Mouse (Mus musculus) cerebellum, adult 2 months (tissue): Measurements from ENCODE around the gene Cacna2d4.

Experiments used
- CTCF ChIP-seq: fragments of 200-500 bp; IDR thresholded peaks from 2 replicates; pipeline ENCODE4 v1.5.1; 2011; ENCODE audit warnings: low read depth, mild to moderate bottlenecking, control low read depth, low read length, moderate library complexity, borderline replicate concordance; ENCODE audit not compliant: insufficient read depth
- POLR2A ChIP-seq: fragments of 200-500 bp; IDR thresholded peaks from 2 replicates; pipeline ENCODE4 v1.6.1; 2011; ENCODE audit warnings: low read length, control low read depth, borderline replicate concordance; ENCODE audit not compliant: insufficient read depth

- TF ChIP-seq CTCF, result no peak
- no peak for TF ChIP-seq POLR2A
These were observed 4.8 kb downstream of the Cacna2d4 start for GRCm38 (mm10) chr6:119240871-119241705.
